Mouse (Mus musculus): ENCODE data around the gene Cd5.

DNA sequence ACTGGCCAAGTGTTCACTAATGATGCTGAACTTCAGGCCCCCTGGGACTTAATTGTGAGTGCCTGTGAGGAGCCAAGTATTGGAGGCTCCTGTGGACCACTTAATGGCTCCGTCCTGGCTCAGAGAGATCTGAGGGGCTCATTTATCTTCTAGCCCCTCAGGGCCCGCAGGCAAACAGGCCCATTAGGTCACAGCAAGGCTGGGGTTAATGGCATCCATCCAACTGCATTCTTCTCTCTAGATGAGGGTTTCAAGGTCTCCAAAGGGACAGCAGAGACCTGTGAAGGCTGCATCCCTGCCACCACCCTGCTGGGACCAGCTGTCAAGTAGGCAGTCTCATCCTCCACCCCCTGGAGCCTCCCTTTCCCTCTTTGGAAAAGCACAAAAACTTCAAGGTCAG is 19.1 kb downstream of the Cd5 start:
- TF ChIP-seq CTCF (IDR thresholded peaks at IDR 0.05; ENCODE audit: insufficient read depth, low read depth, low read length): no peak
- no peak for TF ChIP-seq POLR2A (IDR thresholded peaks at IDR 0.05; ENCODE audit: insufficient read depth, low read depth, low read length)

Measured in olfactory bulb, adult 2 months (tissue).